Mouse (Mus musculus) left cerebral cortex, adult 18-20 months (tissue): ENCODE measurements around the gene Bco1. TPM values are rescaled to one million over a fixed set of nuclear protein-coding genes. Genes with fewer than 3 reads are reported as not detected.

ENCODE experiments used
- DNase-seq, 2 experiments: peaks; one replicate each; pipeline ENCODE4 v3.0.0; 2021 to 2022; ENCODE audit warnings: low spot score in 2 of 2, mixed read lengths in 1 of 2
- long read RNA-seq, 2 experiments: library from polyadenylated mRNA; stranded (forward); transcript quantifications; one replicate each; pipeline ENCODE4 v2.0.0; 2021
- total RNA-seq, 2 experiments: library from RNA; stranded (reverse); gene quantifications; 2 replicates each; pipeline ENCODE4 v1.2.3; 2021

Gene Bco1
- total RNA-seq = not detected
- long read RNA-seq, experiment 1 = 0 reads
- long read RNA-seq, experiment 2 = 0 reads

DNA sequence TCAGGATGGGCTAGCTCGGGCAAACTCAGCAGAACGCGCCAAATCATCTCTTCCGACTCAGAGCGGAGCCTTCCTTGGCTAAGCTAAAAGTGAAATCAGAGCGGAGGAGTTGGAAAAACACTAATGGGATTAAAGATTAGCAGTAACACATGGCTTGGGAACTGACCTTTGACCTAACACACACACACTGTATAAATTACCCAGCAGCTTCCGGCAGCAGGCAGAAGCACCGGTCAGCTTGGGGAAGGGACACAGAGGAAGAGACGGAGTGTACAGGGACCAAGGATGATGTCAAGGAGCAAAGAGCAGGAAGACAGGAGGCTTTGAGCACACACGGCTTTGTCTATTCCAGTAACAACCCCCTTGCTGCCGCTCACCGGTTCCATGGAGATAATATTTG lies at the start of gene Bco1:
TSS of gene Bco1 (plus strand) at position 208 of the 400 bp plus-strand sequence.
- no peak for DNase-seq

GRCm38 (mm10) chr8:117049444-117049843 lies 46.2 kb upstream of the Bco1 start:
- DNase-seq = no peak

GRCm38 (mm10) chr8:117050763-117051162 lies 44.9 kb upstream of the Bco1 start:
- DNase-seq = no peak

DNA sequence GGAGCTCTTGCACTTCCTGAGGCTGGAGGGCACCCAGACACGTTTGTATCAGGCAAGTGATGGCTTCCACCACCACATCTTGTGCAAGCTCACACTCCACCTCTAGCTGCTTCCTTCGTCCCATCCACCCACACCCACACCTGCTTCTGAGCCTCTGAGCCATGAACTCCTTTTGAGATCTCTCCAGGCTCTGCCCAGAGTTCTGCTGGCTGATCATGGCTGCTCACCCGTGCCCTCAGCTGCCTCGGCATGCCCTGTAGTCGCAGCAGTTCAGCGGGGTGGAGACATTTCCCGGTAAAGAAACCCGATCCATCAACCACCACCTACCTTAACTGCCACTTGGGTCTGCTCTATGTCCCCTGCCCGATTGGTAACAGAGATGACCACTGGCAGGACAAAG lies 44.3 kb upstream of the Bco1 start:
- no peak for DNase-seq

DNA sequence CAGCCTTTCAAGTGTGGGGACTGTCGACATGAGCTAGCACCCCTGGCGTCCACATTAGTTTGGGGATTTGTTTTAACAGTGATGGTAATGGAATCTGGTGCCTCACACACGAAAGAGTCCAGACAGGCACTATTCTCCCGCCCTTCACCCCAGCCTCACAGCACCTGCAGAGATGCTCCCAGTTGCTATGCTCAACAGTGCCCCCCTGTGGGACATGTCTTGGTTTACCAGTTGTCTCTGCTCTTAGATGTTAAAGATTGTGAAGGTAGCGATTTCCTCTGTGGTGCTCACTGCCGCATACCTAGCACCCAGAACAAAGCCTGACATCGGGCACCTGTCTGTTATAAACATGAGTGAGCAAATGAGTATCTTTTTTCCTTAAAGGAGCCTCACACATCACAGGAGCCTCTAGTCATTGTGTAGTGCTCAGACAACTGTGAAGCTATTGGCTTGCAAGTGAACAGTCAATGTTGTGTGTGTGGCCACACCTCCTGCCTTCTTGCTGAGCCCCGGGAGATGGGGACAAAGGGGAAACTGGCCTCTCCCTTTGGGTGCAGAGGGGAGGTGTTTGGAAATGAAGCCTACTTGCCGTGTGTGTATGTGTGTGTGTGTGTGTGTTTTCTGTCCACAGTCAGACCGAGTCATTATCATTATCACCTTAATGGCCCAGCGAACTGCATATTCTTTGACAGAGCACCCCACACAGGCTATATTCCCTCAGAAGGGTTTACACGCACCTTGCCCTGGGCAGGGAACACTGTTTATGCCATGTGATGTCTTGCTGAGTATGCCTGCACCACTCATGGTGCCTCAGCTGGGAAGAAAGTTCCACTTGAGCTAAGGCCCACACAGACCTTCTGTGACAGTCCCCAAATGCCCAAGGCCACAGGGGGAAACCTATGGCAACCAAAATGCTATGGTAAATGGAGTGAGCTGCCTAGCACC lies 42.2 kb upstream of the Bco1 start:
- peak in 1 of 2 experiments; percentile 15 for DNase-seq

DNA sequence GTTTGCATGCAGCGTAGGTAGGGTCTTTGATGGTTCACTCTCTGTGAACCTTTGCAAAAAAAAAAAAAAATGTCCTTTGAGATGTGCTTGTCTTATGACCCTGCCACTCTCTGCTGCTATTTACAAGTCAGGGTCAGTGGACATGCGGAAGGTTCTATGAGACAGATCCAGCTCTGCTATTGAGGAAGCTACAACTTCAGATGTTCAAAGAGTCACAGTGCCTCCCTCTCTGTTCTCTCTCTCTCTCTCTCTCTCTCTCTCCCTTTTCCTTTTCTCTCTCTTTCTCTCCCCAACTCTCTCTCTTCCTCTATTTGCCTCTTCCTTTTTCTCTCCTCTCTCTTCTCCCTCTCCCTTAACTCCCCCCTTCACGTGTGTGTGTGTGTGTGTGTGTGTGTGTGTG lies 41.5 kb upstream of the Bco1 start:
- DNase-seq = no peak

DNA sequence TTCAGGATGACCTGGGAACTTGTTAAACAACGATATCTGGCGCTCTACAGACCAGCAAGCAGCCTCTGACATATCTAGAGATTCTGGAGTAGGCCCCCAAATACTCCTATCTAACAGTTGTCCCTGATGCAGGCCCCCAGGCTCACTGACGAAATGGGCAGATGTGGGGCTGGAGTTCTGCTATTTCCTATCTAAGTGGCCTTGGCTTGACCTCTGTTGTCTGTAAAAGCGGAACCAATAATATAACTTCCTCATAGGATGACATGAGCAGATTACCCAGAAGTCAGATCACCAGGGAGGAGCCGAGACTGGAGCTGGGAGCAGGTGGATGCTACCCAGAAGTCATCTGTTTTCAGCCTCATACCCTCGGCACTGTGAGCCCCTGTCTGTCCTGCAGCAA lies 40.6 kb upstream of the Bco1 start:
- DNase-seq = no peak

GRCm38 (mm10) chr8:117059021-117059420 lies 36.6 kb upstream of the Bco1 start:
- DNase-seq = no peak

DNA sequence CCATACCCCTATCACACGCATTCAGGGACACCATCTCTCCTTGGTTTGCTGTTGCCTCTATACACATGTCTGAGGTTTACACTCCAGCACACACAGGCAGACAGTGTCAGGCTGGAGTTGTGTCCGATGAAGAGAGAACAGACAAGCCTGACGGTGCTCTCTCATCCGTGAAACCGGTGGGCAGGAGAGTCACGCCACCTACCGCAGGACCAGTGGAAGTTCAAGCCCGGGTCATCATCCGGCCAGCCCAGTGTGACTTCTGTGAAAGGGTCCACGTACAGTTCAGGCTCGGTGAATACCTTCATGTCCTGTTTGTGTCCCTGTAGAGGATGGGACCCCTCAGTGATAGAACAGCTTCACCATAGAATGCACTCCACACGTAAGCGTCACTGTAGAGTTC lies 35.3 kb upstream of the Bco1 start:
- DNase-seq = no peak

GRCm38 (mm10) chr8:117061180-117061880 lies 34.3 kb upstream of the Bco1 start:
- DNase-seq = peak; percentile 54 to 71

- no peak for DNase-seq
These were observed 28.7 kb upstream of the Bco1 start for GRCm38 (mm10) chr8:117066955-117067354.

DNA sequence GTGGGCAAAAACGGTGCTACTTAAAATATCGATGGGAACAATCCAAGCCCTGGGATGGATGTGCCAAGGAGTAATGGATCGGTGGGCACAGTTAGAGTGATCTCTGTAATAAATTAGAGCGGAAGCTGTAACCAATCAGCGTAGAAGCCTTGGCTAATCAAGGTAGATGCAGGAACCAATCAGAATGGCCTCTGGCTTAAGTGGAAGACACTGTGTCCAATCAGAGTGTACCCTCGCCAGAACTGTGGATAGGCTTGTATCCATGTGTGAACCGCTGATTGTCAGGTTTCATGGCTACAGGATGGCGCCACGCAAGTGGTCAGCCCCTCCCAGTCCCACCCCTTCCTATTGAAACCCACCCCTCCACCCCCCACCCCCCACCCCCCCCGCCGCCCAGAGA lies 28.3 kb upstream of the Bco1 start:
- no peak for DNase-seq

DNA sequence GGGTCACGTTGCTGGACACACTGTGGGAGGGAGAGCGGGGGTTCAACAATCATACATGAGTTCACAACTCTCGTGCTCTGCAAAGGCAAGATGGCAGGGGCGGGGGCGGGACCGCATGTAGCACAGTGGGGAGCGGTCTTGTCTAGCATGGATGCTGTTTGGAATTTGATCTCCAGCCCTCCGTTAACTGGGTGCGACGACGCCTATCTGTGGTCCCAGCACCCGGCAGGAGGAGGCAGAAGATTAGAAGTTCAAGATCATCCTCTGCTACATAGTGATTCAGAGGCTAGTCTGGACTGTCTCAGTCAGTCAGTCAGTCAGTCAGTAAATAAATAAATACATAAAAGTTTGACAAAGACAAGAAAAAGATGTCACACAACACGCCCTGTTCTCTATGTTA lies 27.4 kb upstream of the Bco1 start:
- no peak for DNase-seq

DNA sequence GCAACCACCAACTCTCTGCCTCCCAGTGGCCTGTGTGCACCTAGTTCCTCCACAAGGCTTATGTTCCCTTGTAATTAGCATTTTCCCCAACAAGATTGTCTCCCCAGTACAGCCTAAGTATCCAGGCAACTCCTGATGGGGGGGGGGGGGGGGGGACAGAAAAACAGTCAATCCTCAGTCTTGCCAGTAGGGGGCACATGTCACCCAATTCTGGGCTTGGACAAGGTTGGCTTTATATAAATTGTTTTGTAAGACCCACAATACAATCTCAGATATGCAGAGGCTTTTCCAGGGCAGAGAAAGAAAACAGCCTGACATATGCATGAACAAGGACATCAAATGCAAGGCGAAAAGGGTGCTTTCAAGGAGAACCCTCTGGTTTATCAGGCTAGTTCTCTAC lies 25.9 kb upstream of the Bco1 start:
- DNase-seq = peak in 1 of 2 experiments; percentile 28

GRCm38 (mm10) chr8:117074350-117075182 lies 21.1 kb upstream of the Bco1 start:
- no peak for DNase-seq

DNA sequence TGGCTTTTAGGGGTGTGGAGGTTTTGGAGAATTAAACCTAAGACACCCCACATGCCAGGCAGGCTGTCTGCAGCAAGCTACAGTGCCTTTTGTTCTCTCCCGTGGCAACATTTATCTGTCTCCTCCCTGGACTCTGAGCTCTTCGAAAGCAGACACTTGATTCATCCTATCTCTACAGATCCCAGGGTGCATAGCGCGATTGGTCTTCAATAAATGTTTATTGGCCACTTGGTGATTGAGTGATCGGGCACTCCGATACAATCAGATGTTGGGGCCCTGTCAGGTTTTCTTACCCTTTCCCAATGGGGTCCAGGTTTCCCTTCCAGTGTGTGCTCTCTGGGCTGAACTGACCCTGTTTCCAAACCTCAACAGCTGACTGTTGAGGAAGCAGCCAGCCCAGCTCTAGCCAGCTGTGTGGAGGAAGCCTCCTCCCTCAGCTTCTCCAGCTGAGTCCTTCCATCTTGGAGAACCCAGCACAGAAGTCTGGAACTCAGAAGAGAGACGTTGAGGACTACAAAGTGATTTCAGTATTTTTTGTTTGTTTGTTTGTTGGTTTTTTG lies 17.2 kb upstream of the Bco1 start:
- no peak for DNase-seq

- no peak for DNase-seq
These were observed 16.0 kb upstream of the Bco1 start for GRCm38 (mm10) chr8:117079652-117080051.

GRCm38 (mm10) chr8:117082399-117082872 lies 13.2 kb upstream of the Bco1 start, which contains the start of gene Pkd1l2:
Gene Pkd1l2 (minus strand): TSS chr8:117082449.
- DNase-seq = no peak

DNA sequence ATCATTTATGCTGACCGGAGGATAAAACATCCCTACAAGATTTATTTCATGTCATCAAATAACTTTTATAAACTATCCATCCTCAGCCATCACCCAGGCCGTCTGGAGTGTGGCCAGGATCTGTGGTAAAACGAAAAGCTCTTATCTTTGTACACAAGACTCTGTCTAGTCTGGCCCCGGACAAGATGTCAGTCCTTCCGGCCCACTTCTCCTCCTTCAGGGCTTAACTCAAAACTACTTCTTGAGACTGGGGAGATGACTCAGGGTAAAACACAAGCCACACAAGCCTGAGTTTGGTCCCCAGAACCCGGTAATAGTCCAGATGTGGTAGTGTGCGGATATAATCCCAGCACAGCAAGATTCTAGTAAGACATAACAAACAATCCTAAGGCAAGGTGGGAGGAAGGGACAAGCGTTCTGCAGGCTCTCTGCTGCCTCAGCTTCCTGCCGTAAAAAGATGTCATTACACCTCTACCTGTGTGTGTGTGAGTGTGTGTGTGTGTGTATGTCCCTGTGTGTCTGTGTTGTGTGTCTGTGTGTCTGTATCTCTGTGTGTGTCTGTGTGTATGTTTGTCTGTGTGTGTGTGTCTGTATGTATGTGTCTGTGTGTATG lies 12.6 kb upstream of the Bco1 start:
- DNase-seq = no peak

- no peak for DNase-seq
These were observed 10.1 kb upstream of the Bco1 start for GRCm38 (mm10) chr8:117085521-117085920.
